Mouse (Mus musculus) hindbrain, embryonic 15.5 days (tissue): ENCODE results near the gene Ttc29. TPM values are rescaled to one million over a fixed set of nuclear protein-coding genes. Genes with fewer than 3 reads are reported as not detected.

ENCODE experiments used
- ATAC-seq: fragments of 200-750 bp; cut with Nextera tagmentation; 2 replicates; pipeline ENCODE4 v1.8.0; 2017; ENCODE audit warnings: low read depth, moderate number of reproducible peaks, moderate TSS enrichment; ENCODE audit not compliant: low FRiP score
- H3K27ac ChIP-seq: fragments of 300-500 bp; sonication (generic); replicated peaks from 2 replicates; pipeline ENCODE4 v1.5.1; 2015; ENCODE audit warnings: mild to moderate bottlenecking, inconsistent platforms
- H3K27me3 ChIP-seq: fragments of 300-500 bp; sonication (generic); 2 replicates; pipeline ENCODE4 v1.6.1; 2015; ENCODE audit warnings: control low read depth, inconsistent platforms
- H3K36me3 ChIP-seq: fragments of 300-500 bp; sonication (generic); 2 replicates; pipeline ENCODE4 v1.6.1; 2015; ENCODE audit warnings: control low read depth, inconsistent platforms
- H3K4me1 ChIP-seq: fragments of 300-500 bp; sonication (generic); replicated peaks from 2 replicates; pipeline ENCODE4 v1.6.1; 2015; ENCODE audit warnings: control low read depth, inconsistent platforms
- H3K4me2 ChIP-seq: fragments of 300-500 bp; sonication (generic); 2 replicates; pipeline ENCODE4 v1.6.1; 2015; ENCODE audit warnings: moderate library complexity, mild to moderate bottlenecking, inconsistent platforms
- H3K4me3 ChIP-seq: fragments of 300-500 bp; sonication (generic); 2 replicates; pipeline ENCODE4 v1.5.1; 2015; ENCODE audit warnings: mild to moderate bottlenecking, inconsistent platforms
- H3K9ac ChIP-seq: fragments of 300-500 bp; sonication (generic); 2 replicates; pipeline ENCODE4 v1.6.1; 2015; ENCODE audit warnings: inconsistent platforms
- H3K9me3 ChIP-seq: fragments of 300-500 bp; sonication (generic); 2 replicates; pipeline ENCODE4 v1.6.1; 2016; ENCODE audit warnings: control low read depth, inconsistent platforms
- WGBS: fragments of 180-500 bp; shearing (Covaris S2); methylation state at CpG from one replicate; pipeline ENCODE4 v1.1.7; 2015; 5-methylcytosine and 5-hydroxymethylcytosine counted together
- polyA plus RNA-seq: library from polyadenylated mRNA; unstranded; fragments of >200 nt; fragmentation: Nextera tagmentation; extraction: Ambion mirVana; gene quantifications from 2 replicates; pipeline ENCODE4 v1.2.1, GENCODE M21; 2015

Gene Ttc29
- polyA plus RNA-seq, 1 experiment from 2014 or later, result 1.2 TPM

DNA sequence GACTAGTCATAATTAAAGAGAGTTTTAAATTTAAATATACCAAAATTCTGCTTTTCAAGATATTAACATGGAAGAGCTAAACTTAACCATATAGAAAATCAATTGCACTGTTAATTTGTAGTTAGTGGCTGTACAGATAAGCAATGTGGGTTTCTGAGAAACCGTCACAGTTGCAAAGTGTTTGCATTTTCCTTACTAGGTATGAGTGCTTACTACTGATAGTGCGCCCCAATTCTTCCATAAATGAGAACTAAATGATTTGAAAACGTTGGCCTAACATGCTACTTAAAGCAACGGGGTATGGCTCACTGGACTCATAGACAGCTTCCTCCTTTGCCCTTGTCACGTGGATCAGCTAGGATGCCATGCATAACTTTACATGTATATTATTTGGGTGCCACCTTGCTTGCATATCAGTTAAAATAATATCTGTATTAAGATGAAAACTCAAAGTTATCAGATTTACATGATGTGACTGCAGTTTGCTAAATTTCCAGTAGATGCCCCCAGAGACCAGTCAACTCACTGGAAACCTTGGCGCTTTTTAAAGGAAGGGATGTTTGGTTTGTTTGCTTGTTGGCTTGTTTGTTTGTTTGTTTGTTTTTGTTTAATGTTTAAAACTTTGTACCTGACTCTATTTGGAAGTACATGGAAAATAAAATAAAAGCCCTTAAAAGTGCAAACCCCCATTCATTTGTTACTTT lies 25.0 kb downstream of the Ttc29 start:
- no peak for ATAC-seq
- Histone ChIP-seq H3K4me3 (no peak overlapping the region), H3K27ac (no peak overlapping the region), H3K27me3 (no peaks in the 10 kb centered on the region), H3K9ac (no peak overlapping the region), H3K4me1 (peaks cover 8% of the 10 kb centered on the region; the same call in 1 of the 2 replicates), H3K9me3 (no peaks in the 10 kb centered on the region), H3K4me2 (no peak overlapping the region), H3K36me3 (no peaks in the 10 kb centered on the region)
- 66% methylated on average over 6 of the region's 6 CpGs for WGBS

DNA sequence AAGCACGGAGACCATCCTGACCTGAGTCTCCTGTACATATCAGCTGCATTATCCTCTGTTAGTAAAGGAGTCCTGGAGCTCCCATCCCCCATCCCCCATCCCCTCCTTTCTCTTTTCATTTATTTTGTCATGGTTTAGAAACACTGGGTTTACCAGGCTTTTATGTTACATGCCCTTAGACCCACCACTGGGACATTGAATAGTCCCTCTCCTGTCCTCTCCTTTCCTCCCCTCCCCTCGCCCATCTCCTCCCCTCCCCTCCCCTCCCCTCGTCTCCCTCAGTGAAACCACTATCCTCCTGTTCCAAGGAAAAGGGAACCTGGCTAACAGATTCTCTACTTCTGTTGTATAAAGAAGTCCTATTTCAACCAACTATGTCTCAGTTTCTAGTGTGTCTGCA lies 38.0 kb downstream of the Ttc29 start:
- WGBS, result 10% methylated on average over 3 of the region's 3 CpGs
- no peaks in the 10 kb centered on the region for H3K36me3 ChIP-seq
- ATAC-seq, result no peak
- no peak overlapping the region for H3K4me2 ChIP-seq
- no peaks in the 10 kb centered on the region for H3K4me1 ChIP-seq
- no peaks in the 10 kb centered on the region for H3K9me3 ChIP-seq
- H3K4me3 ChIP-seq, result no peak overlapping the region
- H3K27me3 ChIP-seq, result no peaks in the 10 kb centered on the region
- H3K27ac ChIP-seq, result no peak overlapping the region
- no peak overlapping the region for H3K9ac ChIP-seq

DNA sequence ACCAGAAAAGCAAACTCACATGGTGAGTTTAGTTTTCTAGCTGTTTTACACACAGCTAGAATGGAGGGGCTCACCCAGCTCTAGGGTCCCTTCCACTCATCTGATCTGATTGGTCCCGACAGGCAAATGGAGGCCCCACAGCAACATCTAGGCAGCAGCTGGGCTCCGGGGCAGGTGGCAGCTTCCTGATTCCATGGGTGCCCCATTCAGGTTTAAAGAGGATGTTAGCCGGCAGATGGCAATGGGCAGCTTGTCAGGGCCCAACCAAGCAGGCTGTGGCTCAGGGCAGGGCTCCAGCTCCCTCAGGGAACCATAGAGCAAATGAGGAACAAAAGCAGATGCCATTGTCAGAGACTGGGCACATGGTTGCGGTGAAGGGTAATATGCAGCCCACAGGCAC lies 41.3 kb downstream of the Ttc29 start:
- 61% methylated on average over 4 of the region's 4 CpGs for WGBS
- Histone ChIP-seq H3K4me3 (no peak overlapping the region), H3K36me3 (no peaks in the 10 kb centered on the region), H3K27me3 (no peaks in the 10 kb centered on the region), H3K4me2 (no peak overlapping the region), H3K4me1 (no peaks in the 10 kb centered on the region), H3K9ac (no peak overlapping the region), H3K9me3 (no peaks in the 10 kb centered on the region), H3K27ac (no peak overlapping the region)
- peak; percentile 77 for ATAC-seq

DNA sequence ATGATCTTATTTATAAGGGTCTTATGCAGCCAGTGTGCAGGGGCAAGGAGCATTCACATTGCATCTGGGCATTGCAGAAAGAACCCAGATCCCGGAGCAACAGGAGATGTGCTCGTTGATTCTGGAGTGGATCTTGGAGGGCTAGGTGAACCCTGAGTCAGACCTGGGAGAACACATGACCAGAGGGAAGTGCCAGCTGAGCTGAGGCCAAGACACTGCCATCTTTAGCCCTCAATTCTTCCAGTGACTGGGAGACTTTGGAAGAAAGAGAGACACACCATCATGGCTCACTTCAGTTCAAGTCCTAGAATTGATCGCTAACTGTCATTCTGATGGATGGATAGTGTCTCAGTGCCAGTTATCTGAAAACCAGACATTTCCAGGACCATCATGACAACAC lies 41.9 kb downstream of the Ttc29 start:
- H3K36me3 ChIP-seq, result no peaks in the 10 kb centered on the region
- no peak overlapping the region for H3K4me3 ChIP-seq
- H3K27me3 ChIP-seq, result no peaks in the 10 kb centered on the region
- no peak overlapping the region for H3K27ac ChIP-seq
- no peak overlapping the region for H3K4me2 ChIP-seq
- WGBS, result 85% methylated on average over 3 of the region's 3 CpGs
- H3K4me1 ChIP-seq, result no peaks in the 10 kb centered on the region
- no peaks in the 10 kb centered on the region for H3K9me3 ChIP-seq
- no peak for ATAC-seq
- no peak overlapping the region for H3K9ac ChIP-seq

DNA sequence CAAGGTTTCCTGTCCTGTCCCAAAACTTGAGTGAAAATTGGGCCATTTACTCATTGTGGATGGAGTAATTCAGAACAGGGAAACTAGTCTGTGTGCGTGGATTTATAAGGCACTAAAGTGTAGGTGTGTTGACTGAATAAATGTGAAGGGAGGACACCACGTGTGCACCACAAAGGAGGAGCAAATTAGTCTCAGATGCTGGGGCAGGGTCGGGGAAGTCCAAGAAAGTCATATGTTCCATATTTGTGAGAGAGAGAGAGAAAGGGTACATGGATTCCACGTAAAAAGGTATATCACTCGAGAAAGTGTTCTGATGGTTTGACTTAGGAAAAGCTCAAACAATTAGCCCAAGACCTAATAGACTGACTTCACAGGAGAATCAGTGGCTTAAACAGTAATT lies 52.4 kb downstream of the Ttc29 start:
- no peak overlapping the region for H3K27ac ChIP-seq
- H3K9ac ChIP-seq, result no peak overlapping the region
- ATAC-seq, result no peak
- 0 out of 2 replicates have a peak, but pooled peaks cover 7% of the 10 kb centered on the region for H3K4me1 ChIP-seq
- H3K4me2 ChIP-seq, result no peak overlapping the region
- no peak overlapping the region for H3K4me3 ChIP-seq
- H3K9me3 ChIP-seq, result no peaks in the 10 kb centered on the region
- no peaks in the 10 kb centered on the region for H3K36me3 ChIP-seq
- no peaks in the 10 kb centered on the region for H3K27me3 ChIP-seq
- WGBS, result 79% methylated on average over 5 of the region's 5 CpGs

DNA sequence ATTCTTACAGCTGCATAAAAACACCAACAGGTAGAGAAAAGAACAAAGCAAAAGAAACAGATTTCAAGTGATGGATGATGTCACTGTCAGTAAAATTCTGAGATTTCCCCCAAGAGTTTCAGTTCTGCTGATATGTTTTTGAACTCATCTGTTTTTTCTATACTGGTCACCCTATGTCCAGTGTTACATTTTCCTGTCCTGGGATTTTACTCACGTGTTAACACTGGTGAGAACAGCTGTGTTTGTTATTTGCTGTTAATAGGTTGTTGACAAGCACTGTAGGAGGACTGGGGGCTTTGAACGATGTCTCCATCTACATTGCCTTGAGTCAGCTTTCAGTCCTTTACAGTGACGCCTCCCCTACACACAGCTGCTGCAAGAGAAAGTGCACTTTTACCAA lies 53.1 kb downstream of the Ttc29 start:
- Histone ChIP-seq H3K4me1 (peaks cover 7% of the 10 kb centered on the region), H3K27ac (no peak overlapping the region), H3K4me2 (no peak overlapping the region), H3K9me3 (no peaks in the 10 kb centered on the region), H3K4me3 (no peak overlapping the region), H3K27me3 (no peaks in the 10 kb centered on the region), H3K9ac (no peak overlapping the region), H3K36me3 (no peaks in the 10 kb centered on the region)
- ATAC-seq, result no peak
- 35% methylated on average over 3 of the region's 3 CpGs for WGBS

DNA sequence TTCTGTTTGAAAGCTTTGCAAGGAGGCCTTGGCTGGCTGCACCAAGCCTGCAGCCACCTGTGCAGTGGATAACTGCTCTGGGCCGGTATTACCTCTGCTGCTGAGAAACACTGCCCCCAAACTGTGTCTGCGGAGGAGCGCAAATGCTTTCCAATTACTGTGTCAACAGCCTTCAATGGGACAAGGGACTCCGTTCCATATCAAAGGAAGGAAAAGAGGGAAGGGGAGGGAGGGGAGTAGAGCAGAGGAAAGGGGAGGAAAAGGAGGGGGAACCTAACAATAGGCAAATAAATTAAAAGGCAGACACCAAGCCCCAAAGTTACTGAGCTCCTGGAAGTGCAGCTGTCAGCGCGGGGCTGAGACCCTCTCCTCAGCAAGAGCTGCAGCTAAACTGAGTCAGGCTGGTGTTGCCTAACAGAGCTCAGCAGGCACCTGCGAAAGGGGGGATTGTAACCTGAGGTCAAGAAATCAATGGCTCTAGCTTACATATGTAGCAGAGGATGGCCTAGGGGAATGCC lies 54.9 kb downstream of the Ttc29 start:
- Histone ChIP-seq H3K27ac (no peak overlapping the region), H3K27me3 (no peaks in the 10 kb centered on the region), H3K36me3 (no peaks in the 10 kb centered on the region), H3K9ac (no peak overlapping the region), H3K9me3 (no peaks in the 10 kb centered on the region), H3K4me1 (peaks cover 13% of the 10 kb centered on the region), H3K4me3 (no peak overlapping the region), H3K4me2 (0 out of 2 replicates have a peak overlapping the region, but pooled peaks have one; percentile 5)
- ATAC-seq, result no peak
- 7% methylated on average over 7 of the region's 7 CpGs for WGBS

DNA sequence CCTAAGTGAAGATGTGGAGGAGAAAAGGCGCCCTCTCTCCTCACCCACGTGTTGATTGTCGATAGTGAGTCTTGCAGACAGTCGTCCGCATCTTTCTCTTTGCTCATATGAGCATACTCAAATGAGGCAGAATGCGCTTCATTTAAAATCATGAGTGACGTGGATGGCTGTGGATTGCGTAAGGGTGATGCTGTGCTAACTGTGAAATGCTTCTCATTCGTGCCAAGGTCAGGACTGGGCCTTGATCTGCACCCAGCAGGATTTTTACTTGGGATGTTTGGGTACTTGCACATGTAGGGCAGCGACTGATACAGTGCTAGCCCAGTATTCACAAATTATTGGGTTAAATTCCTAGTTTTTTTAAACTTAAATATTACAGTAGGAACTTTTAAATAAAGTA lies 56.2 kb downstream of the Ttc29 start:
- H3K4me2 ChIP-seq, result no peak overlapping the region
- ATAC-seq, result no peak
- H3K9me3 ChIP-seq, result no peaks in the 10 kb centered on the region
- H3K4me3 ChIP-seq, result no peak overlapping the region
- H3K27me3 ChIP-seq, result no peaks in the 10 kb centered on the region
- H3K27ac ChIP-seq, result no peak overlapping the region
- 80% methylated on average over 10 of the region's 10 CpGs for WGBS
- no peak overlapping the region for H3K9ac ChIP-seq
- H3K36me3 ChIP-seq, result no peaks in the 10 kb centered on the region
- H3K4me1 ChIP-seq, result peaks cover 13% of the 10 kb centered on the region

DNA sequence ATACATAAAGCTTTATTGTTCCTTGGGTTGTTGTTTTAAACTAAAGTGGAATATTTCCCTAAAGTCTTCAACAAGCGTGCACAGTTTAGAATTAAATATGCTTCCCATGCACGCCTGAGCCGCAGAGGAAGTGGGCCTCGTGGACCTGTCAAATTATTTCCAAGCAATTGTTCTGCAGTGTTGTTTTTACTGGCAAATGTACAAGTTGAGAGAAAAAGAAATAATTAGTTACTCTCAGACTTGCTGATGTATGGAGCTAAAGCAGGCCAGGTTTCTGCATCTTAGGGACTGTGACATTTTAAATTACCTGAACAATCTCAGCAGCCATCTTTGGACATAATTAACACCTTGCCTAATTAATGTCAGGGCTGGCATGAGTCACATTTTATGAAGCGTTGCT lies 58.3 kb downstream of the Ttc29 start:
- no peaks in the 10 kb centered on the region for H3K9me3 ChIP-seq
- no peak overlapping the region for H3K9ac ChIP-seq
- 35% methylated on average over 5 of the region's 5 CpGs for WGBS
- H3K4me1 ChIP-seq, result peaks cover 13% of the 10 kb centered on the region
- H3K27ac ChIP-seq, result no peak overlapping the region
- H3K4me2 ChIP-seq, result 0 out of 2 replicates have a peak overlapping the region, but pooled peaks have one; percentile 15
- no peaks in the 10 kb centered on the region for H3K27me3 ChIP-seq
- H3K36me3 ChIP-seq, result no peaks in the 10 kb centered on the region
- no peak for ATAC-seq
- no peak overlapping the region for H3K4me3 ChIP-seq

DNA sequence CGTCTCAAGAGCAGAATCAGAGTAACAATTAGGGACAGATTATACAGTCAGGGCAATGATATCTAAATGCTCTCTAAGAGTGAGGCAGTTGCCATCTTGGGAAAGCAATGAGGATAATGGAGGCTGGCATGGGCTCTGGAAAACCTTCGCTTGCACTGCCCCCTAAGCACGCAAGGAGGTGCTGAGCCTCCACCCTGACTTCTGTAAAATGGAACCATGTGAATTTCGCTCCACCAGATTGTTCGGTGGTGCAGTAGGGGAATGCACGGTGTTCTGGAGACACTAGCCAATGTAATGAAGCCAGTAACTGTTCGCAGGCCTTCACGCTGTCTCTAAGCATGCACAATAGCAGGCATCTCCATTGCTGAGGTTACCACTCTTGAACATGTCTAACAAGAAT lies 63.0 kb downstream of the Ttc29 start:
- Histone ChIP-seq H3K4me3 (no peak overlapping the region), H3K4me1 (peaks cover 7% of the 10 kb centered on the region), H3K27me3 (no peaks in the 10 kb centered on the region), H3K9me3 (no peaks in the 10 kb centered on the region), H3K4me2 (no peak overlapping the region), H3K27ac (no peak overlapping the region), H3K9ac (no peak overlapping the region), H3K36me3 (no peaks in the 10 kb centered on the region)
- ATAC-seq, result no peak
- 91% methylated on average over 8 of the region's 8 CpGs for WGBS

DNA sequence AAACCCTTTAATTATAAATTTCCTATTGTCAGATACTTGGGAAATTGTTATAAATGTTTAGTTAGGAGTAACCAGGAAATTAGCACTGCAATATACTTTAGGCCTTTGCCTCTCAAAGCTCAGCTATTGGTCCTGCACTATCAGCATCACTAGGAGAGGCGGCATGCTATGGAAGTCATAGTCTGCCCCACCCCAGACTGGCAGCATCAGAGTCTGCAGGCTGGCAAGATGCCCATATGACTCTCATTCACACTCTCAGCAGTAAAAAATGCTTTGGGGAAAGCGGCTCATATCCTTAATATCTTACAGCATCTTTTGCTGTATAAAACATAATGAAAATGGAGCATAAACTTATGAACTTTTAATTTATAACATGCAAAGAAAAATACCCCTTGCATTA lies 64.3 kb downstream of the Ttc29 start:
- H3K36me3 ChIP-seq, result no peaks in the 10 kb centered on the region
- ATAC-seq, result no peak
- H3K4me2 ChIP-seq, result no peak overlapping the region
- no peak overlapping the region for H3K4me3 ChIP-seq
- H3K9me3 ChIP-seq, result no peaks in the 10 kb centered on the region
- 51% methylated on average over 2 of the region's 2 CpGs for WGBS
- no peaks in the 10 kb centered on the region for H3K4me1 ChIP-seq
- H3K27me3 ChIP-seq, result no peaks in the 10 kb centered on the region
- no peak overlapping the region for H3K27ac ChIP-seq
- H3K9ac ChIP-seq, result no peak overlapping the region

DNA sequence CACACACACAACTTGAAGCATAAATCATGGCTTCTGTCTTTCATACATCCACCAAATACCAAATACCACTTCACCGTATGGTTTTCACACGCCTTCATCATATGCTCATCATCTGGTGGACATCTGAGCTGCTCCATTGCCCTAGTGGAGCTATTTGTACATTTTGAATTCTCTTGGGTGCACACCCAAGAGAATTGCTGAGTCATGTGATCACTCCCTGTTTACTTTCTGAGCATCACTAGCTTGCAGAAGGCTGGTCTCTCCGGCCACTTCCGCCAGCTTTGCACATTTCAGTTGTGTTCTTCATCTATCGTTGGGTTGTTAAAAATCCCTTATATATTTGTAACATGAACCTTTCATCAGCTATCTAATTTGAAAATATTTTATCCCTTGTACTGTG lies 65.5 kb downstream of the Ttc29 start:
- Histone ChIP-seq H3K4me1 (no peaks in the 10 kb centered on the region), H3K4me2 (no peak overlapping the region), H3K36me3 (no peaks in the 10 kb centered on the region), H3K9me3 (no peaks in the 10 kb centered on the region), H3K4me3 (no peak overlapping the region), H3K27ac (no peak overlapping the region), H3K27me3 (no peaks in the 10 kb centered on the region), H3K9ac (no peak overlapping the region)
- 93% methylated on average over 5 of the region's 5 CpGs for WGBS
- ATAC-seq, result no peak

DNA sequence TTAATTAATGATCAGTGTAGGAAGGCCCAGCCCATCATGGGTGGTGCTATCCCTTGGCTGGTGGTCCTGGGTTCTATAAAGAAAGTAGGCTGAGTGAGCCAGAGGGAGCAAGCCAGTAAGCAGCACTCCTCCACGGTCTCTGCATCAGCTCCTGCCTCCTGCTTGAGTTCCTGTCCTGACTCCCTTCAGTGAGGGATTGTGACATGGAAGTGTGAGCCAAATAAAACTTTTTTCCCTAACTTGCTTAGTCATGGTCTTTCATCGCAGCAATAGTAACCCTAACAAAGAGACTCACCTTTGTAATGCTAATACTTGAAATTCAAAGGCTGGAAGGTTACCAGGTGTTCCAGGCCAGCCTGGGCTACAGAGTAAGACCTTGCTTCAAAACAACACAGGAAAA lies 71.7 kb downstream of the Ttc29 start:
- ATAC-seq, result no peak
- Histone ChIP-seq H3K36me3 (no peaks in the 10 kb centered on the region), H3K4me3 (no peak overlapping the region), H3K27ac (no peak overlapping the region), H3K9ac (no peak overlapping the region), H3K9me3 (no peaks in the 10 kb centered on the region), H3K27me3 (no peaks in the 10 kb centered on the region), H3K4me2 (no peak overlapping the region), H3K4me1 (no peaks in the 10 kb centered on the region)
- 77% methylated on average over 2 of the region's 2 CpGs for WGBS
